Mouse (Mus musculus): ENCODE results near the gene Zp3r. TPM values are rescaled to one million over a fixed set of nuclear protein-coding genes. Genes with fewer than 3 reads are reported as not detected.
"Not testable (repeated sequence)": the region's sequence is repeated elsewhere in the genome, so short reads cannot be mapped to it uniquely, and the experiment has no call there.

Zp3r gene
- under 1 TPM in 2 of 4 experiments, not detected in 2; 0.24 to 0.25 TPM for total RNA-seq (2022)

DNA sequence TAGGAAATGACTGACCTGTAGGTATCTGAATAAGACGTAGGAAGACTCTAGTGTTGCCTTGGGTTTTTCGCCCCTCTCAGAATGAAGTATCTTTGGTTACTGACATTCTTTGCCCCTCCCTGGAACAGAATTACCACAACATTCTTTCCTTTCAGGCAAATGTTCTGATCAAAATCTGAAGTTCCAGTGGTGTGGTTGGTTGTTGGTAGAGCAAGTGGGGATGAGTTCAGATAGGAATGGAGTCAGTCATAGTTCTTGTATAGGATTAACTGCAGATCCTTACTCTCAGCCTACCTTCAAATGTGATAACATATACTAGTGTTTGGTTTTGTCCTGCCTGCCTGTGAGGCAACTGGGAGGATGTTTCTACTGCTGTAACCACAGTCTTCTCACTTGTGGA, at the start of gene Zp3r:
Gene Zp3r, minus strand, starts transcription at position 101 of the 400 bp plus-strand sequence.
- DNase-seq (ENCODE audit: low spot score in 2 of 2): no peak

DNA sequence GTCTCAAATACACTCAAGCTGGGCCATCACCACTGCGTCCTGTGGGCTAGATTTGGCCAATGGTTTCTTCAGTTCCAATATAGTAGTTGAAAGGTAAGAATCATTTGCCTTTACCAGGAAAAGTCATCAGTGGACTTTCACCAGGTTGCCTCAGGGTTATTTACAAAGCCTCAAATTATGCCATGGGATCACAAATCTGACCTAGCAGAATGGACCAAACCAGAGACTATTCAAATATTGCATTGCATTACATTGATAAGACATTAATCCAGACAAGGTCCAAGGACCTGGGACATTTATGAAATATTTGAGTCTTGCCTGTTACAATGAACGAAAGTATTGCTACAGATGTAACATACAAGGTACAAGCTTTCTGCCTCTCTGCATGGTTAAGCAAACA, 49.1 kb upstream of the Zp3r start:
- no peak for DNase-seq (ENCODE audit: low spot score in 2 of 2)

DNA sequence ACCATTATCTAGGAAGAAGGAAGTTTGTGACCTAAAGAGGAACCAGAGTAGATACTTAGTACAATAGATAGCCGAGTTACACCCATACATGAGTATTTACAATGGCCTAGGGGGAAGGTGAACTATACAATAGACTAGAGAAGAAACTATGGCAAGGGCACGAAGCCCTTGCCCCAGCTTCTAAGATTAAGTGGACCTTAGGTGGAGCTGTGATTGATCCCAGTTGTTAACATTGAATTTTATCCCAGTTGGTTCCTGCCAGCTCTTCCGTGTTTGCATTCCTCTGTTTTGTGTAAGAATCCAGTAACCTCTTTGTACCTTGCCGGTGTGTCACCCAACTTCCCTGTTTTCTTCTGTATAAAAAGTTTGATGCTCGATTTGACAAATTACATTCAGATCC, 34.2 kb upstream of the Zp3r start:
- not testable (repeated sequence) for DNase-seq (ENCODE audit: low spot score in 2 of 2)

DNA sequence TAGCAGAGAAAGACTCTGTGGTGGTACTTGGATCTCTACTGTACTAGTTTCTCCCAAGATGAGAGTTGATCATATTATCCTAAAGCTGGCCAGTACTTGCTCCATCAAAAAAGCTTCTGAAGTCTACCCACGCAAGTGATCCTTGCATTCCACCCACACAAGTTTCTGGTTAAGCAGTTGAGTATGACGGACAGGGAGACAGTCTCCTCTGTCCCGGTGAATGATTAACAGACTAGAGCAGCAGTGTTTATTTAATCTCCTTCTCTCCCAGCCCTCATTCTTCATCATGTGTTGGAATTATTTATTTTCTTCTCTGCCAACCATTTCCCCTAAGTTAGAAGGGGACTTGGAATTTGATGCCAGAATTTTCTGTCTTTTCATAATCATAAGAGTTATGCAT, 32.0 kb upstream of the Zp3r start, which contains the start of gene C4bp:
Gene C4bp, minus strand, starts transcription at position 179 of the 400 bp plus-strand sequence.
- DNase-seq (ENCODE audit: low spot score in 2 of 2): no peak

DNA sequence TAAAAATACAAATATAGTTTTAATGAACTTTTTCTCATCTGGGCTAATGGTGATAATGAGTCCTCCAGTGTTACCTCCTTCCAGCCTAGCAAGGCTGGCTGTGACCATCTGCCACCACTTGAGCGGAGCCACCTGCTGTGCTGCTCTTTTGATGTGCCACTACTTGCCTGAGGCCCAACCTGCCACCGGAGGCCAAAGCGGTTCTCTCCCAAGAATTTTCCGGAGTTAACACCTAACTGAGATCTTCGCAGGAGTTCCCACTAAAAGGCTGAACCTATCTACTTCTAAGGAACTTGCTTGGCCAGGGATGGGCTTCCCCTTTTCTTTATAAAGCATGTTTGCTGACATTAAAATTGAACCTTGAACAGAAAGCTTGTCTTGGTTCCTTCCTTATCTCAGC, 30.2 kb upstream of the Zp3r start:
- DNase-seq (ENCODE audit: low spot score in 2 of 2): not testable (repeated sequence)

DNA sequence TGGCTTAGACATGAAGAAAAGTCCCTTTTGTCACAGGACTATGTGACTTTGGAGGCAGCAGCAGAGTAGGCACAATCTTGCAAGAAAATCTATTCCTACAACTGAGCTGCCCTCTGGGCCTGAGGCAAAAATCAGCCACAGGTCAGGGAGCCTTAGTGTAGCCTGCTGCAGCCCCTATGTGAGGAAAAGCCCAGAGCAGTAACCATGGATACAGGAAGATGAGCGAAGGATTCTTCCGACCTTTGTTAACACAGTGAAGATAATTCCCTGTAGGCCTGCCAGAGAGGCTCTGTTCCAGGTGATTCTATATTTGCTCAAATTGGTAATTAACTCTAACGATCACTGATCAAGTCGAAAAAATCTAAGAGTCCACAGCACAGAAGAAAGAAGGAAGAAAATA, 14.7 kb upstream of the Zp3r start:
- DNase-seq (ENCODE audit: low spot score in 2 of 2): no peak

DNA sequence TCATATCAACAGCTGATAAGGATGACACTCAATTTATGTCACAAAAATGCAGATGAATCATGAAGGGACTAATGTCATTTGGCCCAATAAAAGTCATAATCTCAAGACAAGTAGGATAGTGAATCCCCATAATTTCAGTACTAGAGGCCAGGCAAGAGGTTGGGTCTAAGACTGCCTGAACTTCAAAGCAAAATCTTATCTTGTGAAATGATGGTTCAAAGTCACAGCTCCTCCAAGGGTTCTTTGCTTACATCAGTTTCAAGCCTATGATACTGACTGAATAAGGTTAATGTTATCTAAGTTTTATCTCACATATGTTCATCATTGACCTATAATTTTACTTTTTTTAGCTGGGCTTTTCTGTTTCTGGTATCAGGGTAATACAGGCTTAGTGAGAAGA, 11.5 kb upstream of the Zp3r start:
- DNase-seq (ENCODE audit: low spot score in 2 of 2): no peak

DNA sequence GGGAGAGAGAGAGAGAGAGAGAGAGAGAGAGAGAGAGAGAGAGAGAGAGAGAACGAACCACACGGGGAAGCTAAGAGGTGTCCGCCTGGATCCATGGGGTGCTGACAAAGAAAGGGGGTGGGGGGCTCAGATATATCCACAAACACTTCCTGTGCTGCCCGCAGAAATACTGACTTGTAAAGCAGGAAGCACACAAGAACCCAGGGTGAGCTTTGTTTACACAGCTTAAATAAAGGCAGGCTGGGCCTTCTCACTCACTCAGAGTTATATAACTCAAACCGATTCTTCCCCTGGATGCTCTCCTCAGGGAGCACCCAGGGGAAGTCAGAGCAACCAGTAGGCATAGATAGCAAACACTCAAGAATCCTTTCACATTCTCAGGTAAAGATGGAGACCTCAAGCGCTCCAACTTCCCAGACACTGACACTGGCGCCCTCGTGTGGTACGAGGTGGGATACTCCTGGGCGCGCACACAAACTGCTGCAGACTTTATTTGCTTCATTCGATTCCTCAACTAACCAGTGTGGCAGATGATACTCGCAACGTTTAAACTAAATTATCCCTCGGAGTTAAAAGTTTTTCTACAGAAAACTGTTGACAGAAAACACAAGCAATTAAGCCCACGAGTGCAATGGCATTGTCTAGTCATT, 4.5 kb upstream of the Zp3r start:
- DNase-seq (ENCODE audit: low spot score in 2 of 2): peak; percentile 10 to 41

DNA sequence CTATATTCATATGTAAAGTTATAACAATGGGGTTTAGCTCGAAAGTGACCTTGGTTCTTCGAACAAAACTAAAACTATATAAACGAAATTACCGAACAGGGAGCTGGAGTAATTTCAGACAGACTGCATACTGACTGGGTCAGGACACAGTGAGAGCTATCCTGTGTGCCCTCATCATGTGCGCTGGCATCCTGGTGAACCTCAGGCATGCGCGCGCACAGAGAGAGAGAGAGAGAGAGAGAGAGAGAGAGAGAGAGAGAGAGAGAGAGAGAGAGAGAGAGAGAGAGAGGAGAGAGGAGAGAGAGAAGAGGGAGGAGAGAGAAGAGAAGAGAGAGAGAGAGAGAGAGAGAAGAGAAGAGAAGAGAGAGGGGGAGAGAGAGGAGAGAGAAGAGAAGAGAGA, 3.9 kb upstream of the Zp3r start:
- no peak for DNase-seq (ENCODE audit: low spot score in 2 of 2)

DNA sequence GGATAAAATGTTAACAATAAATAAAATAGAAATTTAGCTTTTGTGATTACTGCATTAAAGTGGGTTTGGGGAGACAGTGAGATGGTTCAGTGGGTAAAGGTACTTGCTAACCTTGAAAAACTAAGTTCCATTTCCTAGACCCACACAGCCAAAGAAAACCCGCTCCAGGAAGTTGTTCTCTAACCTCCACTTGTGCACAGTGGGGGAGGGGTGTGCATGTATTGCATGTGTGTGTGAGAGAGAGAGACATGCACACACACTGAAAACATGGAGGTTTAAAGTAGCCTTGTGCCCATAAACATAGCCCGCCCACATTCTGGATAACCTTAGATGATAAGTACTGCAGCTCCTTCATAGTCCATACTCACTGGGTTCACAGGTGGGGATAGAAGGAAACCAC, 33.1 kb downstream of the Zp3r start:
- DNase-seq (ENCODE audit: low spot score in 2 of 2): no peak

DNA sequence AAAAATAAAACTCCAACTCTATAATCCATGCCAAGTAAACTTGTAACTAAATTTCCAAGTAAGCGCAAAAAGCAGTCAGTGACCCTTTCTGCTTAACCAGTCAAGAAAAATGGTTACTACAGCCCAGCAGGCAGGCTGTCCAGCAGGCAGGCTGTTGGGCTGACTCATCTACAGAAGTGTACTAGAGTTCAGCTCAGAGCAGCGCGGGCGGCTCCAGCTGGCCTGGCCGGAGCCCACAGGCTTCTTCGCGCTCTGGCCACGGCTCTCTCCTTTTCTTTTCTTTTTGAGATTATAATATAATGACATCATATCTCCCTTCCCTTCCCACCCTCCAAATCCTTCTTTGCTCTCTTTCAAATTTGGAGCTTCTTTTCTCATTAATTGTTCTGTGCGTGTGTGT, 40.8 kb downstream of the Zp3r start:
- no peak for DNase-seq (ENCODE audit: low spot score in 2 of 2)

DNA sequence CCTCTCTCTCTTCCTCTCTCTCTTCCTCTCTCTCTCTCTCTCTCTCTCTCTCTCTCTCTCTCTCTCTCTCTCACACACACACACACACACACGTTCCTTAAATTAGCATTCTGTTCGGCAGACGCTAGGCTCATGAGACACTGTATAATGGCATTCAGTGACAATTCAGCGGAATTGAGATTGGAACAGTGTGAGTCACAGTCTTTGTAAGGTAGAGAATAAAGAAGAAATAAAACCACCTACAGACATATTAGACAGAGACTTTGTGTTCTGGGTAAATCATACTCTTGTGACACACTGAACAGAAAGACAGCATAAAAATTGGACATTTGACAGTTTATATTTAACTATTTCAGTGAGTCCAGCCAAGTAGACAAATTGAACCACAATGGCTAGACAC, 53.0 kb downstream of the Zp3r start:
- no peak for DNase-seq (ENCODE audit: low spot score in 2 of 2)

DNA sequence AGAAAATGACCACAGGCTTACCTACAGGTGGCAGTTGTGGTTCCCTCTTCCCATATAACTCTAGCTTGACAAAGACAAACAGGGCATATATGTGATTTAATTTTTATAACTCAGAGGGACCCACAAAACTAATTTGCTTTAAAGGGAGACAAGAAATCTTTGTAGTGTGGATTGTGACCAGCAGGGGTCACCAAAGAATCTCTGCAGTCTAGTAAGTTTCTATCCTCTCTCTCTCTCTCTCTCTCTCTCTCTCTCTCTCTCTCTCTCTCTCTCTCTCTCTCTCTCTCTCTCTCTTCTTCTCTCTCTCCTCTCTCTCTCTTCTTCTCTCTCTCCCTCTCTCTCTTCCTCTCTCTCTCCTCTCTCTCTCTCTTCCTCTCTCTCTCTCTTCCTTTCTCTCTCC, 53.5 kb downstream of the Zp3r start:
- DNase-seq (ENCODE audit: low spot score in 2 of 2): no peak

DNA sequence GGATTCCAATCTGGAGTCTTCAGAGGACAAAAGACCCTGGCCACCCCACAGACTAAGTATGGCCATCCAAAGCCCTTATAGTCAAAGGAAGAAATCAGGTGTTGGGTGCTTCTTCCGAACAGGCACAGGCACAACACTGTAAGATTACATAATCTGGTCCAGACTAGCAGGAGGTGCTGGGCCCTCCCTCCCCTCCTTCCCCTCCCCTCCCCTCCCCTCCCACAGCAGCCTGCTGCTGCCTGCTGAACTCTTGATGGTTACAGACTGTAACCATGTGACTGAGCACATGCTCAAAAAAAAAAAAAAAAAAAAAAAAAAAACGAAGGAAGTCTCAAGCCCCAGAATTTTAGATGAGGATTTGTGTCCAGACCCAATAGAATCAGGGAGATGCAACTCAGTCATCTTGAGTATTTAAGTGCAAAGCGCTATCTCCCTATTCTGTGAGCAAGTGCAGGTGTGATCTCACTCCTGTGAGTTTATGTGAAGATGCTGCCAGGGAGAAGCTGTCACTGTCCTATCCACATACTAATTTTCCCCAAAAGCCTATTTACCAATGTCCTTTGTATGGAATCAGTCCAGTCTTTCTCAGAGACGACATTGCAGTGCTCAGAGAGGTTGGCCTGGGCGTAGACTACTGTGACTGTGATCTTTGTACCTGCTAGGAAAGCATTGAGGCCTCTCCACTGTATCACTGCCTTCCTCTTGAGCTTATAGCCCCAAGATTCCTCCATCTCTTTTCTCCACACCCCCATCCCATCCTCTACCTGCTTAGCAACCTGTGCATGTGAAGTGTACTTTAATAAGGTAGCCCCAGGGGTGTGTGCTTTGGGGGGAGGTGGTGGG, 77.8 kb downstream of the Zp3r start:
- no peak for DNase-seq (ENCODE audit: low spot score in 2 of 2)

DNA sequence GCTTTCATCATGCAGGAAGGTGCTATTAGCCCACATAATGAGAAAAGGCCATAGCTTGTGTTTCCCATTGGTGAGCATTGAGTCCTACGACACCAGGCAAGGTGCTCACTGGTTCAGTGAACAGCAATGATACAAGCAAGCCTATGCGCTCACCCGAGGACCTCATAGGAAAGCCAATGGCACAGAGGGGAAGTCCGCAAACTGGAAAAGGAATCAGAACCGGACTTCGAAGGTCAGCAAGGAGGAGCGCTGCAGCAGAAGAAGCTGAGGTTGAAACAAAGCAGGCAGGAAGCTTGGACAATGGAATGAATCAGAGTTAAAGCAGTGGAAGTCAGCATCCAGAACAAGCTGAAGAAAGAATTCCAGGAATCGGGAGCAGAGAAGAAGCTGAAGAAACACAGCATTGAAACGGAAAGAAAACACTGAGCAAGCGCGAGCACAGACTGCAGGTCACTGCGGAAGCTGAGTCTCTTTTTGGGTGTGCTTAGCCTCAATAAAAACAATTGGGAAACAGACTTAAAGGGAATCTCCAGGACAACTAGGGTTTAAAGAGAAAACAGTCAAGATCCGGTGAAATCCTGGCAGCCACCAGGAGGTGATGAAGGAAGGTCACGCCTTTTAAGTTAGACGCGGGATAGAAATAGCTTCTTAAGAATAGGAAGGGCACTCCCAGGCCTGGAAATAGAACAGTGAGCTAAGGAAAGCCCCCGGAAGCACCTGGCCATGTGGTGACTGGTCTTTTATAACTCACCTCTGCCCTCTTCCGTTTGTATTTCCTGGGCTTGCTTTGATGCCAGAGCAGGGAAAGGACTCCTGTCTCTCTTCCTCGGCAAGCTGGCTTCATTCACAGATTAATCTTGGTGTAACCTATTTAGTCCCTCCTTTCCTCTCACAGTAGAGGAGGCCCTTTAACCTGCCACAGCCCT, 78.9 kb downstream of the Zp3r start:
- no peak for DNase-seq (ENCODE audit: low spot score in 2 of 2)

DNA sequence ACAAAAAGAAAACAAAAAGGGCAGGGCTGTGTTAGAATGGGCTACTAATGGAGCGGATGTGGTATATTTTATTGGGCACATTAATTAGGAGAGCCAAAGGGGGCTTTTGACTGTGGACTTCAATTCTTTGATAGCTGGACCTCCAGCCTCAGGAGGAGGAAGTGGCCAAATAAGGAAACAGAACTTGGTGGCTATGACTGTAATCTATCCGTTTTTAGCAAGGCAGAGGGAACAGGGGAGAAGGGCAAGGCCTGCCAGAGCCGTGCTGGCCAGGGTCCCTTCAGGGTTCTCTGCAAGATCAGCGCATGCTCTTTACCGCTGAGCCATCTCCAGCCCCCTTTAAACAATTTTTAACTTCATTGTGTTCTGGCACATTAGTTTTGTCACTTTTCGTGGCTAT, 79.7 kb downstream of the Zp3r start:
- no peak for DNase-seq (ENCODE audit: low spot score in 2 of 2)

DNA sequence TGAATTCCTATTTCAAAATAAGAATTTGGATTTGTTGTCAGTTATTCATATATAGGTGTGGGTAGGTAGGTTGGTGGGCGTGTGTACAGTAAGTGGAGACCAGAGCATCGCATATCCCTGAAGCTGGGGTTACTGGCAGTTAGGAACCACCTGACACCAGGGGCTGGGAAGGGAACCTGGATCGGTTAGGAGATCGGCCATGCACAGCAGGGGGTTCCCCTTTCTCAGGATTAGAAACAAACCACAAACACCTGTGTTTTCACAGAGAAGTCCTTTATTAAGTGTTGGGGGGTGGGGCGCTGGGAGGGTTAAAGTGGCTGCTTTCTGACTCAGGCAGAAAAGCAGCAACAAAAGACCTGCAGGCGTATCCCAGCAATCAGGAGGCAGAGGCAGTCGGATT, 80.3 kb downstream of the Zp3r start:
- DNase-seq (ENCODE audit: low spot score in 2 of 2): no peak

DNA sequence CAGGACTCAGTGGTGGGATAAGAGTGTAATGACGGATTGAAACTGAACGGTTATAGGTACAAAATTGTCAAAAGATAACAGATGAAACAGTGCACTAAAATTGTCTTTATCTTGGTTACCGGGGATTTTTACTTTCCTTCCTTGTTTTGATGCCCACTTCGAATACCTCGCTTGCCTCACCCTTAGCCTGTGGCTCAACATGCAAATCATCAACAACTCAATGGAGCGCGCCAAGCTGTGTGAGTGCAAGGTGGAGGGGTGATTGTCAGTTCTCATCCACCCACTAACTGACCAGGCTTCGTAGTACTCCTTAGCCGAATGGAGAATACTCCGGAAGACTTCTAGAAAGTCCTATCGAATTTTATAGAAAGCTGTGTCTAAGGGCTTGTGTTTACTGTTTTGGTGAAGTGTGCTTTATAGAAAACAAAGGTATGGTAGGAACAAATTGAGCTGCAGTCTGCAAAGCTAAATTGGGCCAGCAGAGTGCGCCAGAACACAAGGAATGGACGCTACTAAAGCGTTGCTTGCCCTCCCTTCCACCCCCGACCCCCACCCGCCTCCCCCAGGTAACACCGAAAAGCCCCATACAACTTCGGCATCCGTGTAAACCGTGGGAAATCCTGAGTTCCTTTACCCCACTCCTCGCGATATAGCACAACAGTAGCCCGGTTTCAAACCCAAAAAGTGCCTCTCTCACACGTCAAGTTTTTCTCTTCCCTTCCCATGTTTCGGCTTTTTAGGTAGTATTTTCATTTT, 81.6 kb downstream of the Zp3r start:
- DNase-seq (ENCODE audit: low spot score in 2 of 2): peak in 1 of 2 experiments; percentile 52
